ENCODE assay signal across 8 mouse cellular contexts in the genomic region with DNA sequence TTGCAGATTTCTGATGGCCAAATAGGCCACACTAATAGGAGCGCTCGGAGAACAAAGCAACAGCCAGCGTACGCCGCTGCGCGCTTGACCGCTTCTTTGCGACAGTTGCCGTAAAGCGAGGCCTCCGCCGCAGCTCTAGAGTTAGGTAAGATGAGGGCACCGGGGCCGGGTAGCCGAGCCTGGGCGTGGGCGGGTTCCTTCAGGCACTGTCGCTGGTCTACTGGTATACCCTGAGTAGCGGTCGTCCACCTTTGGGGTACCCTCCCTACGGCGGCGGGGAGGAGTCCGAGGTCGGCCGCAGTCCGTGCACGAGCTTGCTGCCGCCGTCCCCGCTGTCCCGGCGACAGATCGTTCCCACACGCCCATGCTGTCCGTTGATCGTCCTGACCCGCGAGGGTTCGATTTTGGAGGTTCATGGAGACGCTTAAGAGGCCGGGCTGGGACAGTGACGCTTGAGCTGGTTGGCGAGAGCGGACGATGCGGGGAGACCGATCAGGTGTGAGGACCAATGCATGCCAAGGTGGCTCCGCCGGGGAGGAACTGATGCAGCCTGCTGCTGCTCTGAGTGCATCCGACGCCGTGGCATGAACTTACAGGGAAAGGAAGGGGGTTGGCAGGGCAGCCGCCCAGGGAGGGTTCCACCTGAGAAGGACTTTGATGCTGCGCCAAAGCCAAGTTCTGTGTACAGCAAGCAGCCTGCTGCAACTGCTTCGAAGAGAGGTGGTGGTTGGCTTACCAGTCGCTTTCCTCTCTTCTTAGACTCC. TPM values are rescaled to one million over a fixed set of nuclear protein-coding genes. Genes with fewer than 3 reads are reported as not detected.
DNase-seq lines count a peak whose midpoint lies in the region; ATAC-seq and TF ChIP-seq lines count a peak whose summit lies in the region.

No protein-coding gene starts in this region.

- H3K4me3 ChIP-seq in G1E (ENCODE audit: low read depth, low read length), result peak overlapping the region; percentile 97
- H3K4me3 ChIP-seq in forebrain, embryonic 16.5 days (replicated peaks; ENCODE audit: low read length), result peak overlapping the region; percentile 68
- peak overlapping the region; percentile 96 for H3K4me3 ChIP-seq in layer of hippocampus, adult 2 months
- H3K4me3 ChIP-seq in lung, embryonic 14.5 days (ENCODE audit: low read depth, low read length), result peak overlapping the region; percentile 81
- peak overlapping the region; percentile 97 for H3K4me3 ChIP-seq in olfactory bulb, adult 2 months (ENCODE audit: insufficient read depth, low read depth, low read length)
- H3K4me3 ChIP-seq in thymus, adult 2 months (ENCODE audit: control insufficient read depth, insufficient read depth, low read length), result peak overlapping the region; percentile 86

- H3K4me1 ChIP-seq in G1E (ENCODE audit: insufficient read depth, low read depth, low read length), result peaks cover 27% of the 10 kb centered on the region
- H3K4me1 ChIP-seq in forebrain, embryonic 16.5 days (replicated peaks; ENCODE audit: control insufficient read depth, insufficient read depth, low read length), result peaks cover 11% of the 10 kb centered on the region
- no peaks in the 10 kb centered on the region for H3K4me1 ChIP-seq in lung, embryonic 14.5 days (ENCODE audit: insufficient read depth)
- H3K4me1 ChIP-seq in olfactory bulb, adult 2 months (ENCODE audit: control insufficient read depth, insufficient read depth, low read length), result peaks cover 2% of the 10 kb centered on the region; the same call in 1 of the 2 replicates
- peaks cover 2% of the 10 kb centered on the region; the same call in 1 of the 2 replicates for H3K4me1 ChIP-seq in thymus, adult 2 months (replicated peaks; ENCODE audit: control insufficient read depth, insufficient read depth, low read length)

- WGBS in forebrain, embryonic 16.5 days, result 7% methylated on average over 58 of the region's 58 CpGs
- 16% methylated on average over 58 of the region's 58 CpGs for WGBS in lung, embryonic 14.5 days
- 20% methylated on average over 58 of the region's 58 CpGs for WGBS in olfactory bulb, adult 2 months
- 7% methylated on average over 58 of the region's 58 CpGs for WGBS in thymus, adult 2 months

- no peak for TF ChIP-seq CTCF in G1E (IDR thresholded peaks at IDR 0.05; ENCODE audit: low read depth, low read length)
- no peak for TF ChIP-seq CTCF in layer of hippocampus, adult 2 months (conservative IDR thresholded peaks at IDR 0.05)
- no peak for TF ChIP-seq CTCF in lung, embryonic 14.5 days (IDR thresholded peaks at IDR 0.05; ENCODE audit: low read depth)
- TF ChIP-seq CTCF in olfactory bulb, adult 2 months (IDR thresholded peaks at IDR 0.05; ENCODE audit: insufficient read depth, low read depth, low read length), result no peak
- TF ChIP-seq CTCF in thymus, adult 2 months (IDR thresholded peaks at IDR 0.05; ENCODE audit: borderline replicate concordance, control insufficient read depth, extremely low read depth, insufficient read depth, low read length, poor library complexity), result 0 out of 2 replicates have a peak, but pooled peaks have one; percentile 13

- H3K9me3 ChIP-seq in G1E (replicated peaks), result no peaks in the 10 kb centered on the region
- H3K9me3 ChIP-seq in forebrain, embryonic 16.5 days (ENCODE audit: control insufficient read depth, low read length), result no peaks in the 10 kb centered on the region
- no peaks in the 10 kb centered on the region for H3K9me3 ChIP-seq in lung, embryonic 14.5 days (ENCODE audit: low read depth, low read length)

- peaks cover 19% of the 10 kb centered on the region for H3K36me3 ChIP-seq in G1E (replicated peaks)
- no peaks in the 10 kb centered on the region for H3K36me3 ChIP-seq in forebrain, embryonic 16.5 days (ENCODE audit: control insufficient read depth, insufficient read depth)
- H3K36me3 ChIP-seq in lung, embryonic 14.5 days (ENCODE audit: insufficient read depth), result no peaks in the 10 kb centered on the region
- H3K36me3 ChIP-seq in thymus, adult 2 months (ENCODE audit: control insufficient read depth, insufficient read depth, low read length), result no peaks in the 10 kb centered on the region

- peak overlapping the region; percentile 55 for H3K4me2 ChIP-seq in forebrain, embryonic 16.5 days (ENCODE audit: low read length)
- peak overlapping the region; percentile 89 for H3K4me2 ChIP-seq in lung, embryonic 14.5 days

- peak; percentile 61 for TF ChIP-seq POLR2A in olfactory bulb, adult 2 months (IDR thresholded peaks at IDR 0.05; ENCODE audit: insufficient read depth, low read depth, low read length)
- TF ChIP-seq POLR2A in thymus, adult 2 months (IDR thresholded peaks at IDR 0.05; ENCODE audit: control insufficient read depth, extremely low read depth, insufficient read depth, low read length, poor library complexity), result no peak

- 0 out of 2 replicates have a peak, but pooled peaks cover 3% of the 10 kb centered on the region for H3K27me3 ChIP-seq in G1E (ENCODE audit: insufficient read depth, low read length)
- no peaks in the 10 kb centered on the region for H3K27me3 ChIP-seq in forebrain, embryonic 16.5 days (replicated peaks; ENCODE audit: control insufficient read depth, insufficient read depth, low read length)
- no peaks in the 10 kb centered on the region for H3K27me3 ChIP-seq in lung, embryonic 14.5 days (ENCODE audit: insufficient read depth, low read length)
- no peaks in the 10 kb centered on the region for H3K27me3 ChIP-seq in thymus, adult 2 months (ENCODE audit: control insufficient read depth, insufficient read depth, low read length)

- H3K9ac ChIP-seq in forebrain, embryonic 16.5 days (replicated peaks; ENCODE audit: low read depth, low read length), result peak overlapping the region; percentile 67
- H3K9ac ChIP-seq in lung, embryonic 14.5 days, result peak overlapping the region; percentile 90

- DNase-seq in G1E (ENCODE audit: low spot score), result peak; percentile 82
- DNase-seq in cerebellum, adult 18-20 months, result peak; percentile 91 to 94
- DNase-seq in heart, postnatal 36 days, result peak; percentile 90 to 91
- DNase-seq in layer of hippocampus, adult 2 months (ENCODE audit: low spot score in 2 of 2), result peak; percentile 83 to 86
- DNase-seq in lung, embryonic 14.5 days, result peak; percentile 99
- DNase-seq in thymus, adult 2 months, result peak; percentile 83

- intact Hi-C loops in heart, postnatal 36 days (cut with DNase I), result loop anchor here (5.0 to 10.0 kb wide), 2 partner anchors 112 to 329 kb away; no protein-coding TSS in a partner anchor

- peak; percentile 77 for ATAC-seq in G1E (ENCODE audit: extremely low read depth, insufficient number of reproducible peaks, low FRiP score, poor library complexity, severe bottlenecking)
- peak; percentile 96 for ATAC-seq in forebrain, embryonic 16.5 days
- ATAC-seq in lung, embryonic 14.5 days (ENCODE audit: insufficient read depth), result peak; percentile 94

- H3K27ac ChIP-seq in forebrain, embryonic 16.5 days (ENCODE audit: low read length), result peak overlapping the region; percentile 88
- peak overlapping the region; percentile 97 for H3K27ac ChIP-seq in layer of hippocampus, adult 2 months
- peak overlapping the region; percentile 86 for H3K27ac ChIP-seq in lung, embryonic 14.5 days (ENCODE audit: low read depth)
- peak overlapping the region; percentile 81 for H3K27ac ChIP-seq in olfactory bulb, adult 2 months (ENCODE audit: insufficient read depth, low read depth, low read length)
- H3K27ac ChIP-seq in thymus, adult 2 months (ENCODE audit: control insufficient read depth, insufficient read depth, low read length), result no peak overlapping the region

RNA-seq across cellular contexts. Expression of gene Fktn, which starts 0.4 kb away (rescaled TPM):
- 11.3 and 12.3 TPM in 2 replicates for total RNA-seq in G1E (2014; fragmentation: Nextera tagmentation)
- total RNA-seq in G1E (2017), result 4.5 and 4.7 TPM in 2 replicates
- polyA plus RNA-seq in G1E (2012), result 0.21 and 0.44 TPM in 2 replicates
- 22.2 and 23.4 TPM in 2 replicates for polyA plus RNA-seq in forebrain, embryonic 16.5 days (2015; fragmentation: Nextera tagmentation; extraction: Ambion mirVana)
- 10 to 100 TPM; 16.9 to 18.3 TPM for total RNA-seq in heart, postnatal 36 days (2021)
- 10 to 100 TPM; 29.6 to 31.1 TPM for total RNA-seq in layer of hippocampus, adult 2 months (2021)
- polyA plus RNA-seq in lung, embryonic 14.5 days (2014; fragmentation: Nextera tagmentation; extraction: Ambion mirVana), result 16.2 and 17.9 TPM in 2 replicates
- not detected in 2 replicates for polyA plus RNA-seq in olfactory bulb, adult 2 months (2012; ENCODE audit: insufficient read depth, insufficient read length, low replicate concordance, missing spikeins)
- 2.3 TPM in 2 replicates for polyA plus RNA-seq in thymus, adult 2 months (2012; rRNA removed)
